Mouse (Mus musculus) urinary bladder, postnatal 0 days (tissue): ENCODE measurements around the gene Prl. TPM values are rescaled to one million over a fixed set of nuclear protein-coding genes. Genes with fewer than 3 reads are reported as not detected.

Experiments used
- polyA plus RNA-seq: library from polyadenylated mRNA; unstranded; fragments of >200 nt; fragmentation: Nextera tagmentation; extraction: Ambion mirVana; gene quantifications from 2 replicates; pipeline ENCODE4 v1.2.1, GENCODE M21; 2015

Gene Prl
- not detected in 2 replicates for polyA plus RNA-seq

GRCm38 (mm10) chr13:27057270-27057669, at the start of gene Prl:
TSS of gene Prl (plus strand) at chr13:27057570.

GRCm38 (mm10) chr13:27093890-27094289, 36.5 kb downstream of the Prl start, which contains the start of gene Prl3d1:
TSS of gene Prl3d1 (plus strand) at chr13:27094190.

Other genes starting within 250 kb of the Prl start
- not detected in 2 replicates for gene Prl3d1, start 36.6 kb downstream of the Prl start, polyA plus RNA-seq
- not detected in 2 replicates for gene Prl3d2, start 64.1 kb downstream of the Prl start, polyA plus RNA-seq
- gene Prl3d3, start 99.2 kb downstream of the Prl start, polyA plus RNA-seq, result not detected in 2 replicates
- not detected in 2 replicates for gene Prl3c1, start 139.1 kb downstream of the Prl start, polyA plus RNA-seq
- gene Prl3b1, start 184.3 kb downstream of the Prl start, polyA plus RNA-seq, result not detected in 2 replicates
- not detected in 2 replicates for gene Prl3a1, start 201.9 kb downstream of the Prl start, polyA plus RNA-seq